Mouse (Mus musculus): Measurements from ENCODE around the gene Acad8.

The Acad8 gene

GRCm38 (mm10) chr9:26985090-26985613, 14.2 kb downstream of the Acad8 start:
- DNase-seq (ENCODE audit: low spot score in 2 of 2), result no peak

GRCm38 (mm10) chr9:26978776-26979175, 20.6 kb downstream of the Acad8 start:
- no peak for DNase-seq (ENCODE audit: low spot score in 2 of 2)

GRCm38 (mm10) chr9:26977754-26978153, 21.6 kb downstream of the Acad8 start:
- DNase-seq (ENCODE audit: low spot score in 2 of 2), result no peak

- DNase-seq (ENCODE audit: low spot score in 2 of 2), result no peak
These were observed 51.6 kb downstream of the Acad8 start for GRCm38 (mm10) chr9:26947790-26948189.

- no peak for DNase-seq (ENCODE audit: low spot score in 2 of 2)
These were observed 75.2 kb downstream of the Acad8 start for GRCm38 (mm10) chr9:26924146-26924545.
